Mouse (Mus musculus) heart, adult 8-10 months (tissue): ENCODE measurements around the gene Aptx. TPM values are rescaled to one million over a fixed set of nuclear protein-coding genes. Genes with fewer than 3 reads are reported as not detected.
A peak's percentile ranks its signal among the peaks of the same experiment; 100 is the strongest.

Experiments
- DNase-seq: peaks from one replicate; pipeline ENCODE4 v3.0.0; 2022; ENCODE audit warnings: low spot score
- microRNA-seq: library from miRNA; unstranded; fragments of <30 nt; microRNA quantifications from one replicate; pipeline ENCODE4 v1.2.0, GENCODE M21; 2022
- total RNA-seq, 4 experiments: library from RNA; stranded (reverse); gene quantifications; 2 replicates each; pipeline ENCODE4 v1.2.4; 2022

The Aptx gene
- total RNA-seq, 4 experiments from 2014 or later, result 14.8 to 20.0 (median 16.2) TPM

- no peak for DNase-seq
These were observed 29.5 kb downstream of the Aptx start for GRCm38 (mm10) chr4:40673526-40673925.

DNA sequence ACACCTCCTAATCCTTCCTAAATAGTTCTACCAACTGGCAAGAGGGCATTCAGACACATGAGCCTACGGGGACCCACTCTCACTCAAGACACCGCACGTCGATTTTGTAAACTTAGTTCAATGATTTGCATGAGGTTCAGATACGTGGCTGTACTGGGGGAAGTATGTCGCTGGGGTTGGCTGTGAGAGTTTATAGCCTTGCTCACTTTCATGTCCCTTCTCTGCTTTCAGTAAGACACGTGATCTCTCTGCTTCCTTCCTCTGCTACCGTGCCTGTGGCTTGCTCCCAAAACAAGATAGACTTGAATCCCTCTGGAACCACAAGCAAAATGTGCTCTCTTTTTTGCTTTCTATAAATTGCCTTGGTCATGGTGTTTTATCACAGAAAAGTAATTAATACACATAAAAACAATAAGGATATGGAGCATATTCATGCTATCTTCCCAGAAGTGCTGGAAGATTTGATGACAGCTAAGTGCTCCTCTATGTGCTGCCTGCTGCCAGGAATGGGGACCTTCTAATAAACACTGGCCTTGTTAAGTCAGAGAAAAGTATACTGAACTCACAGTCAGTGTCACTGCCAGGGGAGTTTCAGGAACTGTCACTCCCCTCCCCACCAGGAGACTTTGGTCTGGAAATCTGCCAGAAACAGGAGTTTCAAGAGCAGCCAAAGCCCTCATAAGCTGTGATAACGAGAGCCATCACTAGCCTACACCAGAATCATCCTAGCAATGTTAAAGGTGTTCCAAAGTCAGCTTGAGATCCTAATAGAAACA is 36.6 kb downstream of the Aptx start:
- no peak for DNase-seq

DNA sequence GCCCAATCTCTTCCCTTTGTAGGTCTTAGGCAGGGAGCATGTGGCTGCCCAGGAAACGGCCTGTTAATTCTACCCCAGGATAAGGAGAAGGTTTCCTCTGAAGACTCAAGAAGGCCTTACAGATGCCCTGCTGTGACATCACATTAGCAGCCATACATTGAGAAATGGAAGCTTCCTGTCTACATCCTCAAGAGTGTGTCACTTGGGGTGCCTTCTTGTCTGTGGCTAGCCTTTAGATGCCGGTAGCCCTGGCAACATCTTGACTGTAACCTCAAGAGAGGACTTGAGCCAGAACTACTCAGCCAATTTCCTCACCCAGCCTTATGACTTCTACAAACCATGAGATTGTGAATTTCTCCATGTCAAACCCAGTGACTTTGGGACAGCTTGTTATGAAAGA is 51.9 kb downstream of the Aptx start:
- DNase-seq, result no peak

- DNase-seq, result no peak
These were observed 53.9 kb downstream of the Aptx start for GRCm38 (mm10) chr4:40649111-40649510.

GRCm38 (mm10) chr4:40643567-40643966 is 59.4 kb downstream of the Aptx start:
- DNase-seq, result peak; percentile 21

GRCm38 (mm10) chr4:40640991-40641390 is 62.0 kb downstream of the Aptx start:
- no peak for DNase-seq

Small RNAs within 50 kb of the gene (microRNA-seq; reads per million reads assigned to microRNA genes)
- 1.7 reads per million for gene Mir207

Other genes with a start within 250 kb of the Aptx start
- gene Tmem215, start 231.0 kb downstream of the Aptx start, total RNA-seq, result under 1 TPM in 1 of 4 experiments, not detected in 3; 0.12 TPM
- 10 to 100 TPM; 46.8 to 94.6 (median 64.6) TPM for gene Dnaja1, start 19.0 kb upstream of the Aptx start, total RNA-seq
- 10 to 100 TPM; 29.4 to 31.0 (median 30.4) TPM for gene Smu1, start 54.7 kb upstream of the Aptx start, total RNA-seq
- gene B4galt1, start 150.8 kb upstream of the Aptx start, total RNA-seq, result 10 to 100 TPM; 53.9 to 60.3 (median 57.4) TPM
- 1 to 10 TPM in 1 of 4 experiments, under 1 TPM in 2, not detected in 1; 0.82 to 1.3 (median 0.94) TPM for gene Spink4, start 216.9 kb upstream of the Aptx start, total RNA-seq
- gene Bag1, start 245.1 kb upstream of the Aptx start, total RNA-seq, result 100 to 1,000 TPM; 252 to 291 (median 269) TPM
- gene Chmp5, start 245.2 kb upstream of the Aptx start, total RNA-seq, result 10 to 100 TPM; 32.2 to 39.2 (median 37.1) TPM